In genomic region chr10:125725681-125726139, GRCm38 (mm10) we compare ENCODE assay signal across 8 mouse cellular contexts.
DNase-seq lines count a peak whose midpoint lies in the region; ATAC-seq lines count a peak whose summit lies in the region.

No protein-coding gene starts in this region.

- WGBS in kidney, embryonic 14.5 days, result 34% methylated on average over 7 of the region's 7 CpGs
- 23% methylated on average over 7 of the region's 7 CpGs for WGBS in hindbrain, embryonic 13.5 days

- peaks cover 4% of the 10 kb centered on the region; the same call in 1 of the 2 replicates for H3K4me1 ChIP-seq in kidney, embryonic 14.5 days (ENCODE audit: control insufficient read depth, insufficient read depth, low read length)
- peaks cover 4% of the 10 kb centered on the region; the same call in 1 of the 2 replicates for H3K4me1 ChIP-seq in hindbrain, embryonic 13.5 days (replicated peaks)

- no peaks in the 10 kb centered on the region for H3K27me3 ChIP-seq in kidney, embryonic 14.5 days (ENCODE audit: control insufficient read depth, insufficient read depth, low read length)
- no peaks in the 10 kb centered on the region for H3K27me3 ChIP-seq in hindbrain, embryonic 13.5 days

- no peak for DNase-seq in kidney, adult 11 months
- peak; percentile 72 for DNase-seq in embryo, embryonic 11 days
- peak; percentile 64 for DNase-seq in lung, postnatal 25 days (ENCODE audit: low spot score)
- no peak for DNase-seq in gastrocnemius, postnatal 14 days
- no peak for DNase-seq in gastrocnemius, adult 18-20 months (ENCODE audit: low spot score)
- DNase-seq in thymus, postnatal 4 days, result no peak

- H3K4me3 ChIP-seq in kidney, embryonic 14.5 days (ENCODE audit: low read length), result no peak overlapping the region
- H3K4me3 ChIP-seq in hindbrain, embryonic 13.5 days, result no peak overlapping the region

- no peaks in the 10 kb centered on the region for H3K36me3 ChIP-seq in kidney, embryonic 14.5 days (ENCODE audit: control insufficient read depth, insufficient read depth, low read length)
- no peaks in the 10 kb centered on the region for H3K36me3 ChIP-seq in hindbrain, embryonic 13.5 days

- peak; percentile 53 for ATAC-seq in kidney, embryonic 14.5 days (ENCODE audit: low FRiP score, low TSS enrichment)
- ATAC-seq in hindbrain, embryonic 13.5 days (ENCODE audit: low FRiP score), result peak; percentile 65; the same call in 1 of the 2 replicates

- intact Hi-C loops in gastrocnemius, postnatal 14 days (cut with DNase I; ENCODE audit: low total_unique reads), result no loop called here

- no peak overlapping the region for H3K4me2 ChIP-seq in kidney, embryonic 14.5 days (replicated peaks; ENCODE audit: low read depth, low read length)
- no peak overlapping the region for H3K4me2 ChIP-seq in hindbrain, embryonic 13.5 days

- no peak overlapping the region for H3K27ac ChIP-seq in kidney, embryonic 14.5 days (ENCODE audit: low read depth, low read length)
- no peak overlapping the region for H3K27ac ChIP-seq in hindbrain, embryonic 13.5 days

- no peaks in the 10 kb centered on the region for H3K9me3 ChIP-seq in kidney, embryonic 14.5 days (ENCODE audit: control insufficient read depth, low read length)
- no peaks in the 10 kb centered on the region for H3K9me3 ChIP-seq in hindbrain, embryonic 13.5 days

- H3K9ac ChIP-seq in kidney, embryonic 14.5 days (ENCODE audit: low read depth, low read length), result no peak overlapping the region
- no peak overlapping the region for H3K9ac ChIP-seq in hindbrain, embryonic 13.5 days

Comparison
In these comparisons a context has a peak if more than half of its experiments do, and no peak if none do; other contexts are left out.
1. DNase-seq: peak in embryo, embryonic 11 days (single experiment) and lung, postnatal 25 days (single experiment); none in kidney, adult 11 months (single experiment), gastrocnemius, postnatal 14 days (single experiment), gastrocnemius, adult 18-20 months (single experiment) and thymus, postnatal 4 days (single experiment).